Mouse (Mus musculus): Measurements from ENCODE around the gene Dnah11.

The Dnah11 gene

GRCm38 (mm10) chr12:117857023-117857422 is 341.8 kb downstream of the Dnah11 start:
- no peak for DNase-seq

GRCm38 (mm10) chr12:117853316-117853715 is 345.5 kb downstream of the Dnah11 start:
- peak; percentile 73 for DNase-seq

GRCm38 (mm10) chr12:117850472-117850871 is 348.4 kb downstream of the Dnah11 start:
- DNase-seq = peak; percentile 61

- DNase-seq = no peak
These were observed 350.2 kb downstream of the Dnah11 start for GRCm38 (mm10) chr12:117848621-117849020.

GRCm38 (mm10) chr12:117844917-117845316 is 353.9 kb downstream of the Dnah11 start:
- DNase-seq = no peak

- no peak for DNase-seq
These were observed 354.8 kb downstream of the Dnah11 start for GRCm38 (mm10) chr12:117844075-117844408.

GRCm38 (mm10) chr12:117843302-117844074 is 355.4 kb downstream of the Dnah11 start:
- peak; percentile 87 for DNase-seq

GRCm38 (mm10) chr12:117842676-117843075 is 356.2 kb downstream of the Dnah11 start:
- peak; percentile 45 for DNase-seq

GRCm38 (mm10) chr12:117840705-117841104 is 358.1 kb downstream of the Dnah11 start:
- DNase-seq = no peak

- no peak for DNase-seq
These were observed 361.5 kb downstream of the Dnah11 start for GRCm38 (mm10) chr12:117837376-117837775.

- peak; percentile 29 for DNase-seq
These were observed 363.5 kb downstream of the Dnah11 start for GRCm38 (mm10) chr12:117835371-117835770.

- DNase-seq = no peak
These were observed 364.2 kb downstream of the Dnah11 start for GRCm38 (mm10) chr12:117834652-117835051.

- no peak for DNase-seq
These were observed 366.7 kb downstream of the Dnah11 start for GRCm38 (mm10) chr12:117832190-117832589.

- DNase-seq = no peak
These were observed 367.4 kb downstream of the Dnah11 start for GRCm38 (mm10) chr12:117831351-117831961.

GRCm38 (mm10) chr12:117828350-117828749 is 370.5 kb downstream of the Dnah11 start:
- DNase-seq = no peak
